Mouse (Mus musculus) stomach, embryonic 14.5 days (tissue): ENCODE measurements at regions not wholly inside any gene's neighbourhood (a gene's known extent, or its start where the extent isn't known, plus 50 kb on each side); places are given as distances from the start of the nearest gene placed in this dataset.

Experiments
- ATAC-seq: fragments of 200-750 bp; cut with Nextera tagmentation; 2 replicates; pipeline ENCODE4 v1.8.0; 2017; ENCODE audit warnings: low read depth, moderate TSS enrichment; ENCODE audit not compliant: insufficient number of reproducible peaks, insufficient read depth, low FRiP score
- H3K27ac ChIP-seq: fragments of 300-500 bp; sonication (generic); 2 replicates; pipeline ENCODE4 v1.5.1; 2014; ENCODE audit warnings: mild to moderate bottlenecking, low read length, moderate library complexity, mixed read lengths
- H3K27me3 ChIP-seq: fragments of 300-500 bp; sonication (generic); 2 replicates; pipeline ENCODE4 v1.6.1; 2014; ENCODE audit warnings: low read length, control low read depth, mixed read lengths; ENCODE audit not compliant: control insufficient read depth, insufficient read depth
- H3K36me3 ChIP-seq: fragments of 300-500 bp; sonication (generic); 2 replicates; pipeline ENCODE4 v1.6.1; 2014; ENCODE audit warnings: mild to moderate bottlenecking, control low read depth, low read length, moderate library complexity, mixed read lengths; ENCODE audit not compliant: control insufficient read depth, insufficient read depth
- H3K4me1 ChIP-seq: fragments of 300-500 bp; sonication (generic); 2 replicates; pipeline ENCODE4 v1.6.1; 2014; ENCODE audit warnings: low read length, control low read depth, mixed read lengths; ENCODE audit not compliant: control insufficient read depth, insufficient read depth
- H3K4me2 ChIP-seq: fragments of 300-500 bp; sonication (generic); replicated peaks from 2 replicates; pipeline ENCODE4 v1.6.1; 2014; ENCODE audit warnings: low read depth, low read length, control low read depth
- H3K4me3 ChIP-seq: fragments of 300-500 bp; sonication (generic); 2 replicates; pipeline ENCODE4 v1.5.1; 2014; ENCODE audit warnings: low read depth, low read length, control low read depth
- H3K9ac ChIP-seq: fragments of 300-500 bp; sonication (generic); replicated peaks from 2 replicates; pipeline ENCODE4 v1.6.1; 2014; ENCODE audit warnings: low read depth, mild to moderate bottlenecking, control low read depth, low read length, moderate library complexity, mixed read lengths
- H3K9me3 ChIP-seq: fragments of 300-500 bp; sonication (generic); 2 replicates; pipeline ENCODE4 v1.6.1; 2016; ENCODE audit warnings: low read depth, low read length, control low read depth; ENCODE audit not compliant: control insufficient read depth
- WGBS: fragments of 180-500 bp; shearing (Covaris S2); extraction: QIAGEN DNeasy Blood & Tissue Kit; methylation state at CpG from one replicate; pipeline ENCODE4 v1.1.7; 2014; 5-methylcytosine and 5-hydroxymethylcytosine counted together

GRCm38 (mm10) chr10:53429539-53430344, 50.0 kb upstream of the Cep85l start:
- H3K9me3 ChIP-seq, result no peaks in the 10 kb centered on the region
- no peaks in the 10 kb centered on the region for H3K27me3 ChIP-seq
- 42% methylated on average over 7 of the region's 7 CpGs for WGBS
- H3K36me3 ChIP-seq, result no peaks in the 10 kb centered on the region
- H3K4me3 ChIP-seq, result no peak overlapping the region
- no peak overlapping the region for H3K27ac ChIP-seq
- H3K4me2 ChIP-seq, result no peak overlapping the region
- ATAC-seq, result no peak
- no peak overlapping the region for H3K9ac ChIP-seq
- H3K4me1 ChIP-seq, result peaks cover 2% of the 10 kb centered on the region; the same call in 1 of the 2 replicates
